Mouse (Mus musculus) embryonic facial prominence, embryonic 13.5 days (tissue): ENCODE measurements around the gene Sox30. TPM values are rescaled to one million over a fixed set of nuclear protein-coding genes. Genes with fewer than 3 reads are reported as not detected.

Source experiments
- ATAC-seq: fragments of 200-750 bp; cut with Nextera tagmentation; 2 replicates; pipeline ENCODE4 v1.8.0; 2017; ENCODE audit warnings: low read depth; ENCODE audit not compliant: insufficient number of reproducible peaks, insufficient read depth, low FRiP score, low TSS enrichment
- H3K27ac ChIP-seq: fragments of 300-500 bp; sonication (generic); 2 replicates; pipeline ENCODE4 v1.5.1; 2015; ENCODE audit warnings: moderate library complexity, mild to moderate bottlenecking, inconsistent platforms
- H3K27me3 ChIP-seq: fragments of 300-500 bp; sonication (generic); 2 replicates; pipeline ENCODE4 v1.6.1; 2015; ENCODE audit warnings: mild to moderate bottlenecking, inconsistent platforms
- H3K36me3 ChIP-seq: fragments of 300-500 bp; sonication (generic); 2 replicates; pipeline ENCODE4 v1.6.1; 2015; ENCODE audit warnings: mild to moderate bottlenecking, inconsistent platforms
- H3K4me1 ChIP-seq: fragments of 300-500 bp; sonication (generic); 2 replicates; pipeline ENCODE4 v1.6.1; 2015; ENCODE audit warnings: inconsistent platforms
- H3K4me2 ChIP-seq: fragments of 300-500 bp; sonication (generic); 2 replicates; pipeline ENCODE4 v1.6.1; 2015; ENCODE audit warnings: moderate library complexity, mild to moderate bottlenecking, inconsistent platforms
- H3K4me3 ChIP-seq: fragments of 300-500 bp; sonication (generic); 2 replicates; pipeline ENCODE4 v1.5.1; 2015; ENCODE audit warnings: mild to moderate bottlenecking, inconsistent platforms
- H3K9ac ChIP-seq: fragments of 300-500 bp; sonication (generic); 2 replicates; pipeline ENCODE4 v1.6.1; 2015; ENCODE audit warnings: mild to moderate bottlenecking, inconsistent platforms
- H3K9me3 ChIP-seq: fragments of 300-500 bp; sonication (generic); 2 replicates; pipeline ENCODE4 v1.6.1; 2016; ENCODE audit warnings: inconsistent platforms
- WGBS: fragments of 180-500 bp; shearing (Covaris S2); methylation state at CpG from one replicate; pipeline ENCODE4 v1.1.7; 2015; ENCODE audit warnings: mixed read lengths; 5-methylcytosine and 5-hydroxymethylcytosine counted together
- polyA plus RNA-seq: library from polyadenylated mRNA; unstranded; fragments of >200 nt; fragmentation: Nextera tagmentation; extraction: Ambion mirVana; gene quantifications from 2 replicates; pipeline ENCODE4 v1.2.1, GENCODE M21; 2015

Sox30 gene
- polyA plus RNA-seq, result 0.11 TPM in 1 of 2 replicates, not detected in the other

DNA sequence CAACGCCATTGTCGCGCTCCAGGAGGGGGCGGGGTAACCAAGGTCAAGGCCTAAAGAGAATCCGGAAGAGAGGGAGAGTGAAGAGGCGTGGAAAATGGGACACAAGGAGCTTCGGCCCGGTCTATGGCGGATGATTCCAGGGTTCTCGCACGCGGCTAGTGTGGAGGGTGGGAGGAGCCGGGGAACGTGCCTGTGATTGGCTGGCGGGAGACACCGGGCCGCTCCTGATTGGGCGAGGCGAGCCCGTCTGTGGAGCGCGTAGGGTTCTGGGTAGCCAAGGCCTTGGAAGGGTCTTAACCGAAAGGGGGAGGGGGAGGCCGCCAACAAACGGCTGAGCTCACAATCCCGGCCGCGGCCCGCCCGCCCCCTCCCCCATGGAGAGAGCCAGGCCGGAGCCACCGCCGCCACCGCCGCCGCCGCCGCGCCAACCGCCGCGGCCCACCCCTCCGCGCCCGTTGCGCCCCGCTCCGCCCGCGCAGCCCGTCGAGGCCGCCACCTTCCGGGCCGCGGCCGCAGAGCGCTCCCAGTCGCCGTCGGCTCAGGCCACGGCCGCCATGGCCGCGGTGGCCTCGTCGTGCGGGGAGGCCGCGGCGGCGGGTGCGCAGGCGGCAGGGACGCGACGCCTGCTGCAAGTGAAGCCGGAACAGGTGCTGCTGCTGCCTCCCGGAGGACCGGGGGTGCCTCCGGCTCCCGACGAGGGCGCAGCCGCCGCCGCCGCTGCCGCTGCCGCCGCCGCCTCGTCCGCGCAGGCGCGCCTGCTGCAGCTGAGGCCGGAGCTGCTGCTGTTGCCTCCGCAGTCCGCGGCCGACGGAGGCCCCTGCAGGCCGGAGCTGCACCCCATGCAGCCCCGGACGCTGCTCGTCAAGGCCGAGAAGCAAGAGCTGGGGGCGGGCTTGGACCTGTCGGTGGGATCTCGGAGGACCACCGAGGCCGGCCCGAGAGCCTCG, at the start of gene Sox30:
Sox30 (plus strand) TSS at position 365 of the 947 bp plus-strand sequence.
- peaks cover 4% of the 10 kb centered on the region; the same call in 1 of the 2 replicates for H3K27me3 ChIP-seq
- 14% methylated on average over 78 of the region's 115 CpGs for WGBS
- ATAC-seq, result peak; percentile 87
- H3K9ac ChIP-seq, result peak within 1 kb of the TSS; percentile 82
- H3K4me3 ChIP-seq, result peak within 1 kb of the TSS; percentile 67
- peak within 1 kb of the TSS; percentile 39 for H3K27ac ChIP-seq
- peaks cover 3% of the 10 kb centered on the region; the same call in 1 of the 2 replicates for H3K4me1 ChIP-seq
- H3K36me3 ChIP-seq, result no peaks in the 10 kb centered on the region
- peak within 1 kb of the TSS; percentile 81 for H3K4me2 ChIP-seq
- peaks cover 6% of the 10 kb centered on the region for H3K9me3 ChIP-seq

DNA sequence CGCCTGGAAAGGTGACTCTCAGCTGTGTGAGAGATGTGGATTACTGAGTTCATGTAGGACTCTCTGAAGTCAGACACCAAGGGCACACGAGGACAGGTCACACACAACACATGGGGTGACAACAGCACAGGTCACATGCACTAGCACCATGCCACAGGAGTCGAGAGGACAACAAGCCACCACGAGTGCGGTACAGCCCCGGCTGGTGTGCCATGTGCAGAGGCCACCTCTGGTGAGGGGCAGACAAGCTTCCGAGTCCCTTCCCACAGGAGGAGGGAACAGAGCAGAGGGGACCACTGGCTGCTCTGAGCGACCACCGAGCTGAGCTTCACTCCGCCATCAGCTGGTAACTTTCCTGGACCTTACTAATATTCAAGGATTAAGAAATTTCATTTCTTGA, 47.3 kb upstream of the Sox30 start:
- WGBS, result 89% methylated on average over 10 of the region's 10 CpGs
- H3K9me3 ChIP-seq, result no peaks in the 10 kb centered on the region
- H3K27me3 ChIP-seq, result no peaks in the 10 kb centered on the region
- H3K4me1 ChIP-seq, result no peaks in the 10 kb centered on the region
- no peak for ATAC-seq
- peaks cover 73% of the 10 kb centered on the region for H3K36me3 ChIP-seq
- H3K9ac ChIP-seq, result no peak overlapping the region
- no peak overlapping the region for H3K4me3 ChIP-seq
- no peak overlapping the region for H3K4me2 ChIP-seq
- no peak overlapping the region for H3K27ac ChIP-seq

DNA sequence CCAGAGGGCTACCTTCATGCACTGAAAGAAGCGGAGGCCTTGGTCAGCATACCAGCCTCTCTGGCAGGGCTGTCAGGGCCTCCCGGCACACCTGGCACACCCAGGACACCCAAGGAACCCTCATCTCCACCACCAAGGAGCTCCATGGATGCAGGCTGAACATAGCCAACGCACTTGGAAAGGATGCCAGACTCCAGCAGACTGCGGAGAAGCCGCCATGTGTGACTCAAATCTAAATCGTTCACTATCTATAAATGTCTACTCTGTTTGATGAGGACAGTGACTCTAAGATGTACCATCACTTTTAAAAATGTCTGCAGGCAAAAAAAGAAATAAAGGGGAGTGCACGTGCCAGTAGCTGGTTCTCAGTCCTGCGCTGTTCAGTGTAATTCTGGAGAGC, 42.6 kb upstream of the Sox30 start:
- Histone ChIP-seq H3K27ac (no peak overlapping the region), H3K9me3 (no peaks in the 10 kb centered on the region), H3K36me3 (peaks cover 61% of the 10 kb centered on the region), H3K4me3 (no peak overlapping the region), H3K4me2 (no peak overlapping the region), H3K27me3 (no peaks in the 10 kb centered on the region), H3K4me1 (no peaks in the 10 kb centered on the region), H3K9ac (no peak overlapping the region)
- ATAC-seq, result no peak
- WGBS, result 94% methylated on average over 8 of the region's 8 CpGs

DNA sequence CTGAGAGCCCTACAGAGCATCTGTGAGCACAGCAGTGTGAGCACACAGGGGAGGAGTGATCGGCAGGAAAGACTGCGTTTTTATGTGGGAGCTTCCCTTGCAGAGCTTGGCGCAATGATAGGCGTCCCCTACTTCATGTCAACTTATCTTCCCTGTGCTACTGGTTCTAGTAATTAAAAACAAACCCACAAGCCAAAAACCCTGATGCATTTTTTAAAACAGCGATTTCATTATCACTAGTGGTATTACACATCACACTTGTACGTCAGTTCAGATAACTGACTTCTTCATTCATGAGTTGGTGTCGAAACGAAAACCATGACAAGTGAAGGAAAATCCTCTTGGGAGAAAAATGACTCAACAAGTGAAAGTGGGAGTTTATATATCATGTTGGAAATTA, 41.2 kb upstream of the Sox30 start:
- Histone ChIP-seq H3K4me3 (no peak overlapping the region), H3K27ac (no peak overlapping the region), H3K9me3 (no peaks in the 10 kb centered on the region), H3K36me3 (peaks cover 48% of the 10 kb centered on the region), H3K4me1 (peaks cover 12% of the 10 kb centered on the region), H3K4me2 (no peak overlapping the region), H3K27me3 (no peaks in the 10 kb centered on the region), H3K9ac (no peak overlapping the region)
- 88% methylated on average over 8 of the region's 8 CpGs for WGBS
- no peak for ATAC-seq

DNA sequence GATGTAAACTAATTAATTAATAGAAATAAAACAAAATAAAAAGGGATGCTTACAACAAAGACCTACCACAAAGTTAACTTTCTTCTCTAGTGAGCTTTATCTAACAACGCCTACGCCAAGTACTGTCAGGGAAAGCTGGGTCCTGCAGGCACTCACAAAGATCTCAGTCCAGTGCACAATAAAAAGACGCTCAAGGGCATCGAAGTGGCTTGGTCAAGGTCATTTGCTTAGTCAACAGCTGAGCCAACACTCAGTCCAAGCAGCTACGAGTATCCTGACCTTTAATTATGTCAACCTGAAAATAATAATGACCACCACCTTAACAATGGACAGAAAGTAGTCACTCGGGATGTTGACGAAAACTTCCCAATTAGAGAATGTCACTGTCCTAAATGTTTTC, 37.8 kb upstream of the Sox30 start:
- no peak overlapping the region for H3K4me2 ChIP-seq
- 86% methylated on average over 7 of the region's 7 CpGs for WGBS

DNA sequence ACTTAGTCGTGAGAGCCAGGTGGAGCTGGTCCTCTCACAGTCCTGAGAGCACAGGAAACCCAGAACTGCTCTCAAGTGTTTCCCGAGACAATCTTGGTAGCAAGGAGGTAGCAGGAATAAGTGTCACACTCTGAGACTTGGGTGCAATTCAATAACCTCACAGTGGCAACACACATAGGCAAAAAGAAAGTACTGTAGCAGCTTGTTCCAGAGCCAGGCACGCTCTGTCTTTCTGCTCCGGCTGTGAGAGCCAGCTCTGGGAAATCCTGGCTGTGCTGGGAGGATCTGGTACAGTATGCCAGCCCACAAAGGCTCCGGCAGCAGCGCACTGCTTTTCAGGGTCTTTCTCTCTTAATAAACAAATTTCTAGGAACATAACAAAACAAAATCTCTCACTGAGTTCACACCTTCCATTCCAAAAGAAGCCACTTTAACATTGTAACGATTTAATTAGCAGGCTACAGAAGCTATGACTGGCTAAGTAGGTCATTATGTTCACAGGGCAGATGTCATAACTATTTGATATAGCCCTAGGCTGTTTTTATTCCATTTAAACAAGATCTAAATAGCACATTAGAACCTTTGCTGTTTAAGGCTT, 36.9 kb upstream of the Sox30 start:
- Histone ChIP-seq H3K36me3 (peaks cover 13% of the 10 kb centered on the region; the same call in 1 of the 2 replicates), H3K4me1 (peaks cover 12% of the 10 kb centered on the region), H3K4me2 (peak overlapping the region; percentile 87), H3K9me3 (no peaks in the 10 kb centered on the region), H3K9ac (peak overlapping the region; percentile 89; the same call in 1 of the 2 replicates), H3K4me3 (peak overlapping the region; percentile 90), H3K27ac (no peak overlapping the region), H3K27me3 (no peaks in the 10 kb centered on the region)
- WGBS, result 65% methylated on average over 7 of the region's 7 CpGs
- no peak for ATAC-seq

More for the DNA sequence above, 37.8 kb upstream of the Sox30 start:
- H3K4me3 ChIP-seq, result no peak overlapping the region
- peaks cover 17% of the 10 kb centered on the region for H3K36me3 ChIP-seq
- no peak overlapping the region for H3K27ac ChIP-seq
- no peak overlapping the region for H3K9ac ChIP-seq
- ATAC-seq, result no peak
- no peaks in the 10 kb centered on the region for H3K27me3 ChIP-seq
- H3K9me3 ChIP-seq, result no peaks in the 10 kb centered on the region
- H3K4me1 ChIP-seq, result peaks cover 12% of the 10 kb centered on the region

DNA sequence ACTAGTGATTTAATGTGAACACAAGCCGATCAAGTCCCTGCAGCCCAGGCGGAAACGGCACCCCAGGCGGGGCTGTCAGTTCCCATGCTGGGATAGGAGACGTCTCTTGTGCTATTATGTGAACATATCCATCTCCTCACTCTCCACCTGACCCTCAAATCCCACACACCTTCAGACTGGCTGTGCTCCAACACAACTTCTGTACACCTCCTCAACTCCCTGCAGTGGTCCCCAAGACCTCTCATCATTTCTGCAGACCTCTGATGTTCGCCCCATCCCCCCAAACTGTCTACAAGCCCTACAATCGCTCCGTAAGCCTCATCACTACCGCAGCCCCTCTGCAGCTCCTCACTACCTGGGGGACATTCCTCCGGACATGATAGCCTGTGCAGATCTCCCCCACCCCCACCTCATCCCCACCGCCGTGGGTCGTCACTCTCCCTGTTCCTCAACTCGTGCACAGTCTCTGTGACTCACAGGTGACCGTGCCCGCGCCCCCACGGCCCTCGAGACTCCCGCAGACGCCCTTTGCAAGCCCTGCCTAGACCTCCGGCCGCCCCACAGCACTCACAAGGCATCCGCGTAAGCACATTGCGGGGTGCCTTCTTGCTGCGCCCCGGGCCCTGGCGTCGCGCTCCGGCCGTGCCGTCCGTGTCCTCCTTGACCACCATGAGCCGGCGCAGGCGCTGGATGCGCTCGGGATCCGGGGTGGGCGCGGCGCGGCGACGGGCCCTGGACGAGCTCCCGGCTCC, 36.0 kb upstream of the Sox30 start:
- WGBS, result under 1% methylated on average over 49 of the region's 49 CpGs
- Histone ChIP-seq H3K27ac (peak overlapping the region; percentile 57; the same call in 1 of the 2 replicates), H3K4me2 (peak overlapping the region; percentile 87), H3K9ac (peak overlapping the region; percentile 89), H3K4me3 (peak overlapping the region; percentile 90), H3K27me3 (no peaks in the 10 kb centered on the region), H3K9me3 (no peaks in the 10 kb centered on the region), H3K4me1 (peaks cover 12% of the 10 kb centered on the region), H3K36me3 (peaks cover 16% of the 10 kb centered on the region; the same call in 1 of the 2 replicates)
- peak; percentile 63 for ATAC-seq

DNA sequence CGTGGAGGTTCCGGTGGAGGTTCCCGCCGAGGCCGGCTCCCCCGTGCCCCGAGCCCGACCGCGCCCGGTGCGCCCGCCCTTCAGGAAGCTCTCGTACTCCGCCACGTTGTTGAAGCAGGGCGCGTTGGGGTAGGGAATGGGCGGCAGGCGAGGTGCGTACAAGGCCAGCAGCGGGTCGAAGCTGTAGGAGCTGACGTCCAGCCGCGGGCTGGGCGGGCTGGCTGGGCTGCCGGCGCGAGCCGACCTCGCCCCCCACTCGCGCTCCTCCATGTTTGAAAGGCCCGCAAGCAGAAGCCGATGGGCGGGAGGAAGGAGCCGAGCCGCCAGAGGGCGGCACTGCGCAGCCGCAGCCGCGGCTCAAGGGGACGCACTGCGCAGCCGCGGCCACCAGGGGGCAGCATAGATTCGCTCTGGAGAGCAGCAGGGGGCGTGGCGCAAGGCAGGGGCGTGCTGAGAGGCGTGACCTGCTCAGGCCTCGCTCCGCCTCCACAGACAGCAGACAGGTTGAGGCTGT, 35.4 kb upstream of the Sox30 start, which contains the start of gene Lsm11:
Lsm11 (minus strand) TSS at position 293 of the 514 bp plus-strand sequence.
- H3K27me3 ChIP-seq, result no peaks in the 10 kb centered on the region
- H3K4me2 ChIP-seq, result peak within 1 kb of the TSS; percentile 87
- ATAC-seq, result peak; percentile 86
- H3K36me3 ChIP-seq, result peaks cover 22% of the 10 kb centered on the region
- peak within 1 kb of the TSS; percentile 57; the same call in 1 of the 2 replicates for H3K27ac ChIP-seq
- peaks cover 12% of the 10 kb centered on the region for H3K4me1 ChIP-seq
- peak within 1 kb of the TSS; percentile 90 for H3K4me3 ChIP-seq
- H3K9me3 ChIP-seq, result no peaks in the 10 kb centered on the region
- WGBS, result under 1% methylated on average over 48 of the region's 55 CpGs
- H3K9ac ChIP-seq, result peak within 1 kb of the TSS; percentile 89

DNA sequence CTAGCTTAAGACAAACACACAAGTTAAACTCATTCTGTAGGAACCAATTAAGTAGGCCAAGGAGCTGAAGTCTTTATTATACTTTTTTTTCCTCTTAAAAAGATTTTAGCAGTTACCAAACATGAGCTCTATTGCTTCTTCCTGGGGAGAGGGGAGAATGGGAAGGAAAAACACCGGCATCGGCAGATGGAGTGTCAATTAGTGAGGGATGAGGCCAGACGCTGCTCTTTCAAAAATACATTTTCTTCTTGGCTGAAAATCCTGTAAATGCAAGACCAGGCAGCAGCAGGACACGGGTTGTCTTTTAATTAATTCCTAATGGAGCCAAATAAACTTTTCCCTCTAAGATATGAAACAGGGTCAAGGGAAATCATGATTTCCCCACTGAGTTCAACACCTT, 33.3 kb upstream of the Sox30 start:
- Histone ChIP-seq H3K4me1 (peaks cover 12% of the 10 kb centered on the region), H3K4me2 (no peak overlapping the region), H3K36me3 (peaks cover 30% of the 10 kb centered on the region), H3K4me3 (no peak overlapping the region), H3K9ac (no peak overlapping the region), H3K27ac (no peak overlapping the region), H3K27me3 (no peaks in the 10 kb centered on the region), H3K9me3 (no peaks in the 10 kb centered on the region)
- ATAC-seq, result no peak
- WGBS, result 83% methylated on average over 4 of the region's 4 CpGs

DNA sequence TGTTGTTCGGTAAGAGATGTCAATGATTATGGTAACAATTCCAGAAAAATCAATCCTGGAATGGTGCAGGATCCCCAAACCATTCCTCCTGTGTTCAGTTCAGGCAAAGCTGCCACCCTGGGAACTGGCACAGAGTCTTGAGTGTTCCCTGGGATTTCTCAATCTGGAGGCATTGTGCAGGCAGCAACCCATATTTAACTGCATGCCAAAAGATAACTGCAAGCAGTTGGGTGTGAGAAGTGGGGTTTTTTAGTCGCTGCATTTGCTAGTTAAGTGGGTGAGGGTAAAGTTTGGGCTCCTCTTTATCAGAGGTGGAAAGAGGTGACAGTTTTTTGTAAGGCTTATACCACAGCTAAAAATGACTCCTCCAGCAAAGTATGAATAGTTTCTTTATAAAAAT, 32.6 kb upstream of the Sox30 start:
- 88% methylated on average over 2 of the region's 2 CpGs for WGBS
- Histone ChIP-seq H3K36me3 (peaks cover 36% of the 10 kb centered on the region), H3K9me3 (no peaks in the 10 kb centered on the region), H3K4me3 (no peak overlapping the region), H3K4me2 (no peak overlapping the region), H3K4me1 (peaks cover 12% of the 10 kb centered on the region), H3K9ac (no peak overlapping the region), H3K27ac (no peak overlapping the region), H3K27me3 (no peaks in the 10 kb centered on the region)
- no peak for ATAC-seq

DNA sequence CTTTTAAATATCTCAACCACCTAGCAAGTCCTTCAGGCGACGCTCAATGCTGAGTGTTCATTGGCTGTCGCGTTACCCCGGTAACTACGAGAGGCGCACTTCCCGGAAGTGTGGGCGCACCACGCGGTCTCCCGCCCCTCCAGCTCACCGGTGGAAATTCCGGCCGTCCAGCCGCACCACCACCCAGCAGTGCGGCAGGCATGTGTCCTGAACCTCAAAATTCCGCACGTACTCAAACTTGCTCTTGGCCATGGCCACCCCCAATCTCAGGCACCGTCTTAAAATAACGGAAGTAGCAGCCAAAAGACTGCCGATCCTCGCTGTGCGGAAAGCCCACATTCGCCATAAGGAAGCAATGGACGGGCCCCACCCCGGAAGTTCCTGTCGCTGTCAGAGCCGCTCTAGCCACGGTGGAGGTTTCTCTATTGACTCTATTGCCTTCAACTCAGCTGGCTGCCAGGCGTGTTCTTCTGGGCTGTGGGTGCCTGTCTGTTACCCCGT, 24.9 kb upstream of the Sox30 start, which contains the start of gene Thg1l:
Thg1l (minus strand) TSS at position 368 of the 501 bp plus-strand sequence.
- under 1% methylated on average over 32 of the region's 32 CpGs for WGBS
- ATAC-seq, result peak; percentile 96
- Histone ChIP-seq H3K4me2 (peak within 1 kb of the TSS; percentile 64), H3K36me3 (peaks cover 19% of the 10 kb centered on the region), H3K4me1 (peaks cover 3% of the 10 kb centered on the region; the same call in 1 of the 2 replicates), H3K4me3 (peak within 1 kb of the TSS; percentile 66), H3K9me3 (no peaks in the 10 kb centered on the region), H3K27me3 (no peaks in the 10 kb centered on the region), H3K27ac (no peak within 1 kb of the TSS), H3K9ac (peak within 1 kb of the TSS; percentile 70)
